Mouse (Mus musculus) brown adipose tissue, adult 24 weeks (tissue): ENCODE results near the gene Pglyrp2. TPM values are rescaled to one million over a fixed set of nuclear protein-coding genes. Genes with fewer than 3 reads are reported as not detected.

Experiments
- H3K27ac ChIP-seq: fragments of 200-500 bp; replicated peaks from 2 replicates; pipeline ENCODE4 v1.5.1; 2012; ENCODE audit warnings: low read depth, mild to moderate bottlenecking, low read length
- H3K4me1 ChIP-seq: fragments of 200-500 bp; 2 replicates; pipeline ENCODE4 v1.6.1; 2012; ENCODE audit warnings: low read length, mixed read lengths; ENCODE audit not compliant: control insufficient read depth, insufficient read depth, insufficient read length
- H3K4me3 ChIP-seq: fragments of 200-500 bp; 2 replicates; pipeline ENCODE4 v1.5.1; 2012; ENCODE audit warnings: low read depth, mild to moderate bottlenecking, low read length, moderate library complexity; ENCODE audit not compliant: insufficient read depth
- polyA plus RNA-seq: library from polyadenylated mRNA; stranded (reverse); fragments of >200 nt; gene quantifications from 2 replicates; pipeline ENCODE4 v1.2.4, GENCODE M21; 2012; ENCODE audit not compliant: missing spikeins, insufficient read depth, insufficient read length

Gene Pglyrp2
- polyA plus RNA-seq, 1 experiment: not detected

- Histone ChIP-seq H3K4me1 (peaks cover 7% of the 10 kb centered on the region; the same call in 1 of the 2 replicates), H3K4me3 (no peak overlapping the region), H3K27ac (no peak overlapping the region)
Observed at GRCm38 (mm10) chr17:32386659-32387432, 37.1 kb downstream of the Pglyrp2 start.

GRCm38 (mm10) chr17:32383661-32384060, 40.3 kb downstream of the Pglyrp2 start:
- Histone ChIP-seq H3K4me1 (peaks cover 7% of the 10 kb centered on the region), H3K4me3 (no peak overlapping the region), H3K27ac (no peak overlapping the region)

- Histone ChIP-seq H3K4me3 (no peak overlapping the region), H3K27ac (no peak overlapping the region), H3K4me1 (peaks cover 11% of the 10 kb centered on the region)
Observed at GRCm38 (mm10) chr17:32382576-32382975, 41.4 kb downstream of the Pglyrp2 start.

GRCm38 (mm10) chr17:32378786-32379185, 45.2 kb downstream of the Pglyrp2 start:
- Histone ChIP-seq H3K27ac (no peak overlapping the region), H3K4me3 (no peak overlapping the region), H3K4me1 (peaks cover 21% of the 10 kb centered on the region)

GRCm38 (mm10) chr17:32377137-32377536, 46.8 kb downstream of the Pglyrp2 start:
- H3K4me3 ChIP-seq: no peak overlapping the region
- peaks cover 15% of the 10 kb centered on the region for H3K4me1 ChIP-seq
- H3K27ac ChIP-seq: no peak overlapping the region

- no peak overlapping the region for H3K4me3 ChIP-seq
- peaks cover 14% of the 10 kb centered on the region for H3K4me1 ChIP-seq
- peak overlapping the region; percentile 9; the same call in 1 of the 2 replicates for H3K27ac ChIP-seq
Observed at GRCm38 (mm10) chr17:32376475-32376874, 47.5 kb downstream of the Pglyrp2 start.

GRCm38 (mm10) chr17:32368991-32369578, 54.9 kb downstream of the Pglyrp2 start:
- Histone ChIP-seq H3K27ac (no peak overlapping the region), H3K4me1 (no peaks in the 10 kb centered on the region), H3K4me3 (no peak overlapping the region)

GRCm38 (mm10) chr17:32367706-32368105, 56.3 kb downstream of the Pglyrp2 start:
- Histone ChIP-seq H3K4me3 (no peak overlapping the region), H3K27ac (no peak overlapping the region), H3K4me1 (peaks cover 6% of the 10 kb centered on the region)

- Histone ChIP-seq H3K27ac (no peak overlapping the region), H3K4me3 (no peak overlapping the region), H3K4me1 (peaks cover 8% of the 10 kb centered on the region)
Observed at GRCm38 (mm10) chr17:32365296-32365695, 58.7 kb downstream of the Pglyrp2 start.

- Histone ChIP-seq H3K4me3 (peak overlapping the region; percentile 24), H3K4me1 (peaks cover 8% of the 10 kb centered on the region), H3K27ac (no peak overlapping the region)
Observed at GRCm38 (mm10) chr17:32364850-32365249, 59.1 kb downstream of the Pglyrp2 start.

- Histone ChIP-seq H3K27ac (no peak overlapping the region), H3K4me3 (peak overlapping the region; percentile 86), H3K4me1 (peaks cover 8% of the 10 kb centered on the region)
Observed at GRCm38 (mm10) chr17:32364331-32364730, 59.6 kb downstream of the Pglyrp2 start.

- Histone ChIP-seq H3K4me3 (peak overlapping the region; percentile 86), H3K27ac (no peak overlapping the region), H3K4me1 (peaks cover 8% of the 10 kb centered on the region)
Observed at GRCm38 (mm10) chr17:32363821-32364301, 60.1 kb downstream of the Pglyrp2 start.

GRCm38 (mm10) chr17:32362686-32363085, 61.3 kb downstream of the Pglyrp2 start:
- peaks cover 8% of the 10 kb centered on the region for H3K4me1 ChIP-seq
- H3K27ac ChIP-seq: no peak overlapping the region
- peak overlapping the region; percentile 86; the same call in 1 of the 2 replicates for H3K4me3 ChIP-seq
